Mouse (Mus musculus) neural tube, embryonic 10.5 days (tissue): ENCODE results near the gene Gm10643.

Experiments used
- DNase-seq: peaks from one replicate; pipeline ENCODE4 v3.0.0-alpha.2; 2017; ENCODE audit warnings: low spot score; ENCODE audit errors: extremely low spot score

Gm10643 gene

GRCm38 (mm10) chr8:84065037-84065436 is at the start of gene Gm10643:
Gene Gm10643, minus strand, starts transcription at chr8:84065137.
- no peak for DNase-seq

GRCm38 (mm10) chr8:84106216-84107040 is 41.5 kb upstream of the Gm10643 start:
- no peak for DNase-seq

- DNase-seq: no peak
Measured at GRCm38 (mm10) chr8:84105676-84106075, 40.7 kb upstream of the Gm10643 start.

- peak; percentile 97 for DNase-seq
Measured at GRCm38 (mm10) chr8:84104697-84105609, 40.0 kb upstream of the Gm10643 start, which contains the start of gene Dcaf15. Gene Dcaf15, minus strand, starts transcription at chr8:84104768.

GRCm38 (mm10) chr8:84104221-84104620 is 39.3 kb upstream of the Gm10643 start:
- no peak for DNase-seq

- DNase-seq: no peak
Measured at GRCm38 (mm10) chr8:84103601-84104000, 38.7 kb upstream of the Gm10643 start.

GRCm38 (mm10) chr8:84101476-84102270 is 36.7 kb upstream of the Gm10643 start:
- no peak for DNase-seq

GRCm38 (mm10) chr8:84098376-84098775 is 33.4 kb upstream of the Gm10643 start:
- DNase-seq: no peak

GRCm38 (mm10) chr8:84096061-84096460 is 31.1 kb upstream of the Gm10643 start:
- DNase-seq: no peak

- DNase-seq: no peak
Measured at GRCm38 (mm10) chr8:84090585-84090984, 25.6 kb upstream of the Gm10643 start.

- DNase-seq: no peak
Measured at GRCm38 (mm10) chr8:84089277-84089676, 24.3 kb upstream of the Gm10643 start.

GRCm38 (mm10) chr8:84087821-84088220 is 22.9 kb upstream of the Gm10643 start:
- no peak for DNase-seq

- no peak for DNase-seq
Measured at GRCm38 (mm10) chr8:84087156-84087555, 22.2 kb upstream of the Gm10643 start.

- DNase-seq: peak; percentile 24
Measured at GRCm38 (mm10) chr8:84084341-84085115, 19.6 kb upstream of the Gm10643 start.

- DNase-seq: peak; percentile 56
Measured at GRCm38 (mm10) chr8:84083829-84084241, 18.9 kb upstream of the Gm10643 start.

GRCm38 (mm10) chr8:84079206-84079605 is 14.3 kb upstream of the Gm10643 start:
- DNase-seq: no peak

GRCm38 (mm10) chr8:84076849-84077248 is 11.9 kb upstream of the Gm10643 start:
- no peak for DNase-seq

GRCm38 (mm10) chr8:84076412-84076811 is 11.5 kb upstream of the Gm10643 start:
- DNase-seq: no peak

- no peak for DNase-seq
Measured at GRCm38 (mm10) chr8:84073230-84073976, 8.5 kb upstream of the Gm10643 start.

GRCm38 (mm10) chr8:84072321-84072720 is 7.4 kb upstream of the Gm10643 start:
- no peak for DNase-seq
